Mouse (Mus musculus) cortical plate, adult 2 months (tissue): ENCODE measurements around the gene Mcm2.

ENCODE experiments used
- CTCF ChIP-seq: fragments of 200-500 bp; IDR thresholded peaks from 2 replicates; pipeline ENCODE4 v1.5.1; 2011; ENCODE audit warnings: mild to moderate bottlenecking, control low read depth, low read length; ENCODE audit not compliant: insufficient read depth; ENCODE audit errors: extremely low read depth
- POLR2A ChIP-seq: fragments of 200-500 bp; IDR thresholded peaks from 2 replicates; pipeline ENCODE4 v1.6.1; 2011; ENCODE audit warnings: mild to moderate bottlenecking, low read length, control low read depth; ENCODE audit not compliant: insufficient read depth; ENCODE audit errors: extremely low read depth

DNA sequence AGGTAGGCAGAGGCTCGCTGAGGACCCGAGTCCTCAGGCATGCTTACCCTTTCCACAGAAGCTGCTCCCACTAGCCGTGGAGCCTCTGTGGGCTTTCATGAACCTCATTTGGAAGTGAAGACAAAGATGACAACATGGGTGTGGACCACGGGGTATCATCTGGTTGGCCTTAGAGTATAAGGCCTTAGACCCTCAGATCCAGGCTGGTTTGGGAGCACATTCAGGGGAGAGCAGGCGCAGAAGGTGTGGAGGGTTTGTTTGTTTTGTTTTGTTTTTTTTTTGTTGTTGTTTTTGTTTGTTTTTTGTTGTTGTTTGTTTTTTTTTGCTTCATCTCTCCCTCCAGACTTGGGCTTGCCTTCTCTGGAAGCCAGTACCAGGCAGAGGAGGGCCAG lies 40.1 kb upstream of the Mcm2 start:
- TF ChIP-seq CTCF = no peak
- TF ChIP-seq POLR2A = no peak
